Mouse (Mus musculus) fat pad, adult 2 months (tissue): Measurements from ENCODE around the gene Cfap126.
"Not testable (repeated sequence)": the region's sequence is repeated elsewhere in the genome, so short reads cannot be mapped to it uniquely, and the experiment has no call there.

ENCODE experiments used
- DNase-seq: peaks from one replicate; pipeline ENCODE4 v3.0.0-alpha.2; 2011; ENCODE audit warnings: low read depth, low spot score; ENCODE audit errors: extremely low read depth

Gene Cfap126

DNA sequence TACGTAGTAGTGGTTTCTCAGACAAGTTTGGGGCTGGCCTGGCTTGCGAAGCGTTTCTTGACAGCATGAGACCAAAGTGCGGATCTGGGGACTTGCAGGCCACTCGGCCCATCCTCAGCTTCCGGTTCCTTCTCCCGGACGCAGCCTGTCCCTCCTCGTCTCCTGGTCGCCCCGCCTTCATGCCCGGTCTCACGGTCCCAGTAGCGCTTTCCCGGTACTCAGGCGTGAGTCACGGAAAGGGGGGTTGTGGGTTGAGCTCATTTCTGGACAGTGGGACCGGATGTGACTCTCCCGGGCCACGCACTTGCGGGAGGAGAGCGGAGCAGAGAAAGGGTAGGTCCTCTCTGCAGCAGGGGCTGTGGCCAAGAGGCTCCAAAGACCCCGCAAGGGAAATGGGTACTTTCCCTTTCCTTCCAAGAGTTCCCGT, at the start of gene Cfap126:
Cfap126 (plus strand) TSS at position 46 of the 427 bp plus-strand sequence.
- no peak for DNase-seq

DNA sequence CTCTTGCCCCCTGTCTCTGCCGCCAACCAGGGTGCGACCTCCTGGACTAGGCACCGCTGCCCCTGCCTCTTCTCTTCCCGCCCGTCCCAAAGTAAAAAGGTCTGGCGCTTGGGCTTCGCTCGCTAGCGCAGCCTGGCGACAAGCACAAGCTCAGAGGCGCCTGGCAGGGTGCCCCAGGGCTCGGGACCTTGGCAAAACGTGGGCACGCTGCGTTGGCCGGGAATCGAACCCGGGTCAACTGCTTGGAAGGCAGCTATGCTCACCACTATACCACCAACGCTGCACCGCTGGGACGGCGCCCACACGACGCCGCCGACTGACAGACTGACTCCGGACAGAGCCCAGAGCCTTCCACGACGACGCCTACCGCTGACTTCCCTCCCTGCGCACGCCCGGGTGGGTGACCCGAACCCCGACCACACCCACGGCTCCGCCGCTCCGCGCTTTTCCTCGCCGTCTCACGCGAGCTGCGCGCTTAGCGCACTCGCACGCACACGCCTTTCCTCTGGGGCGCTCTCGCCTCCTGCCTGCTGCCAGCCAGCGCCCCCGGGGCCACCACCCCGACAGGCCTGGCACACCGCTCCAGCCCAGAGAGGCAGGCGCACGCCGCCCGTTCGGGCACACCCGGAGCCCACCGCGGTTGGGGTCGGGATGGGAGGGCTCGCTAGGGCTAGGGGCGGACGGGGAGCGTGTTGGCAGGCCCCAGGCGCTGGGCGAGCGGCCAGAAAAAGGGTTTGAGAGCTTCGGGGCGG, 49.1 kb upstream of the Cfap126 start, which contains the start of gene Fcgr3:
Fcgr3 (minus strand) TSS at position 445 of the 752 bp plus-strand sequence.
- not testable (repeated sequence) for DNase-seq

DNA sequence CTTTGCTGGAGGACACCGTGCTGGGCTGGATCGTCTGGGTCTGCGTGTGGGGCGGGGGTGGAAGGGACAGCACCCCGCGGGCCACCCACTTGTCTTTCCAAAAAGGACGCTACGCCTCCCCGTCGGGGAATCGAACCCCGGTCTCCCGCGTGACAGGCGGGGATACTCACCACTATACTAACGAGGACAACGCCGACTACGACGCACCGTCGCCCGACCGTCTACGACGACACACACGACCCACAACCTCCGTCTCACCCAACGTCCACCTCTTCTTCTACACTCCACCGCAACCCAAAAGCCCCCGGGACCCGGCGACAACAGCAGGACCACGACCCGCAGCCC, 48.5 kb upstream of the Cfap126 start:
- not testable (repeated sequence) for DNase-seq

DNA sequence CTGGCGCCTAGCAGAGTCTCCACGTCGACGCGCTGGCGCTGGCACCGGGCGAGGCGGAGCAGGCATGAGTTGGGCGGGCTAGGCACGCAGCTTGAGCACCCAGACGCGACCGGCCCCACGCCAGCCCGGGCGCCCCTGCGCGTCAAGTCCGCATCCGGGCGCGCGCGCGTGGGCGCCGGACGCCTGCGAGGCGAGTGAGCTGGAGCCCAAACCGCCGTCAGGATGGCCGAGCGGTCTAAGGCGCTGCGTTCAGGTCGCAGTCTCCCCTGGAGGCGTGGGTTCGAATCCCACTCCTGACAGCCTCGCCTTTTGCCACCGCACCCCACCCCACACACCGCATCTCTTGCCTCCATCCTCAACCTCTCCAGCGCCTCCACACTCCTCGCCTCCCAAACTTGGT, 48.0 kb upstream of the Cfap126 start:
- not testable (repeated sequence) for DNase-seq

DNA sequence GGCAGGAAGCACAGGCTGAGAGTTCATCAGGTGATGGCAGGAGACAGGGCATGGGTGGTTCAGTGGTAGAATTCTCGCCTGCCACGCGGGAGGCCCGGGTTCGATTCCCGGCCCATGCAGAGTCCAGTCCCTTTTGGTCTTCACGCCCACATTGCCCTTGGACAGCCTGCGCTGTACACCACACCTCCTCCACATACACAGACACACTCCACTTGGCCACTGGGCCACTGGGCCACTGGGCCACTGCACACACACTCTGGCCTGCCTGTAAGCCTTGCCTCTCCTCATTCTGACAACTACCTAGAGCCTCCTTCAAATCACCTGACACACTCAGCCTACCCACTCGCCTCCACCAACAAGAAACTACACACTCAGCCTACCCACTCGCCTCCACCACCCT, 47.1 kb upstream of the Cfap126 start:
- DNase-seq = not testable (repeated sequence)

DNA sequence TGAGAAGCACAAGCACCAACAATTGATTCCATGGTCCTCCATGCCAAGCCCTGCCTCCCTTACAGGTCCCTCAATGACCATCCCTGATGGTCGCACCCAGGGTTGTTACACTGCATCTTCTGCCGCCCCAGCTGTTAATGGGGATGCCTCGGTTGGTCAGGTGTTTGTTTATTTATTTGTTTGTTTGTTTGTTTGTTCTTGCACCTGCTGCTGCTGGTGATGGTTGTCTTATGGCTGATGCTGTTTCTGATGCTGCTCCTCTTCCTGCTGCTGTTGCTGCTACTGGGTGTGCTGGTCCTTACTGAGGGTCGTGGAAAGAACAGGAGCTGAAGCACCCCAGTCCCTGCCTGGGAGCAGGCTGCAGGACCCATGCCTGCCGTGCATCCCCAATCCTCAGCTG, 45.8 kb upstream of the Cfap126 start:
- not testable (repeated sequence) for DNase-seq

DNA sequence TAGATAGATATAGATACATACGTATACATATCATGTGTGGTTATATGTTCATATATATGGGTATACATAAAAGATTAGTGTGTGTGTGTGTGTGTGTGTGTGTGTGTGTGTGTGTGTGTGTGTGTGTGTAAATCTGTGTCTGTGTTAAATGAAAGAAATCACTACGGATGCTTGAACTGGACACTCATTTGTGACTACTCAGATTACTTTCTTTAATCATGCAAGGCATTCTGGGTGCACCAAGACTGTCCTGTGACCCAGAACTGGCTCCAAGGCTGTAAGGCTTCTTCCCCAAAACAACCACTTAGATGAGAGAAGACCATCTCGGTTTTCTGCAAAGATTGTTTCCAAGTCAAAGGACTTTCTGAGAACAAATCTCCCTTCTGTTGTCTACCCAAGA, 44.2 kb upstream of the Cfap126 start:
- not testable (repeated sequence) for DNase-seq

DNA sequence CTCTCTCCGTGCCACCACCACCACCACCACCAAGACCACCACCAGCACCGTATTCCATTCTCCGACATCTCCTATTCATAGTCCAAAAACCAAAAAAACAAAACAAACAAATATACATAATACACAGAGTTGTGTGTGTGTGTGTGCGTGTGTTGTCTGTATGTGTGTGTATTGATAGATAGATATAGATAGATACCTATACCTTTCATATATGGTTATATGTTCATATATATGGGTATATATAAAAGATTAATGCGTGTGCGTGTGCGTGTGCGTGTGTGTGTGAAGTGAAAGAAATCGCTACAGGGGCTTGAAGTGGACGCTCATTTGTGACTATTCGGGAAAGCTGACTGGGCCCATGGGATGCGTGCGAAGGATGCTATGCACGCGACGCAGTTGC, 42.8 kb upstream of the Cfap126 start:
- DNase-seq = not testable (repeated sequence)

DNA sequence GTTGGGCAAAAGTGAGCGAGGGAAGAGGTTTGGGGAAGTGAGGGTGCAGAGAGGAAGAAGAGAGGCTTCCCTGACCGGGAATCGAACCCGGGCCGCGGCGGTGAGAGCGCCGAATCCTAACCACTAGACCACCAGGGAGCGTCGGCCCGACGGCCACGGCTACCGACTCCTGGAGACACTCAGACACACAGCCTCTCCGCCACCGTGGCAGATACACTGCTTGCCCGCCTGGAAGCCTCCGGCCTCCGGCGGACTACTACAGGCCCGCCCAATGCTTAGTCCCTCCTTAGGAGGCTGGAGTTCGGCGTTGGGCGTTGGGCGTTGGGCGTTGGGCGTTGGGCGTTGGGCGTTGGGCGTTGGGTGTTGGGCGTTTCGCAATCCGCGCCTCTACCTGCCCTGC, 42.0 kb upstream of the Cfap126 start:
- DNase-seq = not testable (repeated sequence)

DNA sequence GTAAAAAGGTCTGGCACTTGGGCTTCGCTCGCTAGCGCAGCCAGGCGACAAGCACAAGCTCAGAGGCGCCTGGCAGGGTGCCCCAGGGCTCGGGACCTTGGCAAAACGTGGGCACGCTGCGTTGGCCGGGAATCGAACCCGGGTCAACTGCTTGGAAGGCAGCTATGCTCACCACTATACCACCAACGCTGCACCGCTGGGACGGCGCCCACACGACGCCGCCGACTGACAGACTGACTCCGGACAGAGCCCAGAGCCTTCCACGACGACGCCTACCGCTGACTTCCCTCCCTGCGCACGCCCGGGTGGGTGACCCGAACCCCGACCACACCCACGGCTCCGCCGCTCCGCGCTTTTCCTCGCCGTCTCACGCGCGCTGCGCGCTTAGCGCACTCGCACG, 41.5 kb upstream of the Cfap126 start:
- DNase-seq = not testable (repeated sequence)

DNA sequence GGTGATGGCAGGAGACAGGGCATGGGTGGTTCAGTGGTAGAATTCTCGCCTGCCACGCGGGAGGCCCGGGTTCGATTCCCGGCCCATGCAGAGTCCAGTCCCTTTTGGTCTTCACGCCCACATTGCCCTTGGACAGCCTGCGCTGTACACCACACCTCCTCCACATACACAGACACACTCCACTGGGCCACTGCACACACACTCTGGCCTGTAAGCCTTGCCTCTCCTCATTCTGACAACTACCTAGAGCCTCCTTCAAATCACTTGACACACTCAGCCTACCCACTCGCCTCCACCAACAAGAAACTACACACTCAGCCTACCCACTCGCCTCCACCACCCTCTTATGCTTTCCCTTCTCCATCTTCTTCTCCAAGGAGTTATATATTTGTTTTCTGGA, 39.4 kb upstream of the Cfap126 start:
- not testable (repeated sequence) for DNase-seq

DNA sequence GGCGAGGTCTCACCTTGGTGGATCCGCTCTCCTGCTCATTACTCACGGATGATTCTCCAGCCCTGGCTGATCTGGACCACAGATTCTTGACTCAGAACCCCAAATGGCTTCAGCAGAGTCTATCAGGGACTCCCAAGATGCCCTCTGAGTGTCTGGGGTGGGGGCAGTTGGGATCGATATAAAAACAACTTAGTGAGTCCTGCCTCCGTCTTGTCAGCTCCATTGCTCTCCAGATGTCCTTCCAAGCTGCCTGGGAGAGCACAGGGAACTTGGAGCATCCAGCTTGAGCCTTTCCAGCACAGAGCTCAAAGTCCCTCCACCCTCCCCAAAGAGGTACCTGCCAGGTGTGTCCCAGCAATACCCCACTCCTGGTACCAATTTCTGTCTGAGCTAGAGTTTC, 37.5 kb upstream of the Cfap126 start:
- not testable (repeated sequence) for DNase-seq

DNA sequence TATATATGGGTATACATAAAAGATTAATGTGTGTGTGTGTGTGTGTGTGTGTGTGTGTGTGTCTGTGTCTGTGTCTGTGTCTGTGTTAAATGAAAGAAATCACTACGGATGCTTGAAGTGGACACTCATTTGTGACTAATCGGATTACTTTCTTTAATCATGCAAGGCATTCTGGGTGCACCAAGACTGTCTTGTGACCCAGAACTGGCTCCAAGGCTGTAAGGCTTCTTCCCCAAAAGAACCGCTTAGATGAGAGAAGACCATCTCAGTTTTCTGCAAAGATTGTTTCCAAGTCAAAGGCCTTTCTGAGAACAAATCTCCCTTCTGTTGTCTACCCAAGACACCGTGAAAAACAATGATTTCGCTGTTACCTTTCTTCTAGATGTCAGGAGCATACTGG, 36.5 kb upstream of the Cfap126 start:
- not testable (repeated sequence) for DNase-seq

DNA sequence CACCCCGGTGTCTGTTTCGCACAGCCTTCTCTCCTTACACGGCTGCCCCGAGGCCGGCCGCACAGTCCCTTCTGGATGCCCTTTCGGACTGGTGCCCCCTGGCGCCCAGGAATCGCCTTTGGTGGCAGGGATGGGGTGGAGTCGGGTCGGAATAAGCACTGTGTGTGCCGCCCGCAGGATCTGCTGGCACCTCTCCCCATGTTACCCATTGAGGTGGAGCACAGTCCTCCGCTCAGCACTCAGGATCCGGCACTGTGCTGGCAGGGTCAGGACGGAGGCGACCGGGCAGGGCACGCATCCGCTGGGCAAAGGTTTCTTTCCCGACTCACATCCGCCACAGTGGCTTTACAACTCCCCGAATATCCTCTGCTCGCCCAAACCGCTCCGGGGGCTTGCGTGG, 35.8 kb upstream of the Cfap126 start:
- DNase-seq = not testable (repeated sequence)

DNA sequence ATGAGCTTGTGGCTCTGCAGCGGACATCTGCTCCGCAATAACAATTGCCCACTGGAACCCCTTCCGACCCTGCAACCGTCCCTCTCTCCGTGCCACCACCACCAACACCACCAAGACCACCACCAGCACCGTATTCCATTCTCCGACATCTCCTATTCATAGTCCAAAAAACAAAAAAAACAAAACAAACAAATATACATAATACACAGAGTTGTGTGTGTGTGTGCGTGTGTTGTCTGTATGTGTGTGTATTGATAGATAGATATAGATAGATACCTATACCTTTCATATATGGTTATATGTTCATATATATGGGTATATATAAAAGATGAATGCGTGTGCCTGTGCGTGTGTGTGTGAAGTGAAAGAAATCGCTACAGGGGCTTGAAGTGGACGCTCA, 35.3 kb upstream of the Cfap126 start:
- DNase-seq = not testable (repeated sequence)

DNA sequence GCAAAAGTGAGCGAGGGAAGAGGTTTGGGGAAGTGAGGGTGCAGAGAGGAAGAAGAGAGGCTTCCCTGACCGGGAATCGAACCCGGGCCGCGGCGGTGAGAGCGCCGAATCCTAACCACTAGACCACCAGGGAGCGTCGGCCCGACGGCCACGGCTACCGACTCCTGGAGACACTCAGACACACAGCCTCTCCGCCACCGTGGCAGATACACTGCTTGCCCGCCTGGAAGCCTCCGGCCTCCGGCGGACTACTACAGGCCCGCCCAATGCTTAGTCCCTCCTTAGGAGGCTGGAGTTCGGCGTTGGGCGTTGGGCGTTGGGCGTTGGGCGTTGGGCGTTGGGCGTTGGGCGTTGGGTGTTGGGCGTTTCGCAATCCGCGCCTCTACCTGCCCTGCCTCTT, 34.4 kb upstream of the Cfap126 start:
- DNase-seq = not testable (repeated sequence)

DNA sequence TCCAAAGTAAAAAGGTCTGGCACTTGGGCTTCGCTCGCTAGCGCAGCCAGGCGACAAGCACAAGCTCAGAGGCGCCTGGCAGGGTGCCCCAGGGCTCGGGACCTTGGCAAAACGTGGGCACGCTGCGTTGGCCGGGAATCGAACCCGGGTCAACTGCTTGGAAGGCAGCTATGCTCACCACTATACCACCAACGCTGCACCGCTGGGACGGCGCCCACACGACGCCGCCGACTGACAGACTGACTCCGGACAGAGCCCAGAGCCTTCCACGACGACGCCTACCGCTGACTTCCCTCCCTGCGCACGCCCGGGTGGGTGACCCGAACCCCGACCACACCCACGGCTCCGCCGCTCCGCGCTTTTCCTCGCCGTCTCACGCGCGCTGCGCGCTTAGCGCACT, 33.9 kb upstream of the Cfap126 start:
- not testable (repeated sequence) for DNase-seq

DNA sequence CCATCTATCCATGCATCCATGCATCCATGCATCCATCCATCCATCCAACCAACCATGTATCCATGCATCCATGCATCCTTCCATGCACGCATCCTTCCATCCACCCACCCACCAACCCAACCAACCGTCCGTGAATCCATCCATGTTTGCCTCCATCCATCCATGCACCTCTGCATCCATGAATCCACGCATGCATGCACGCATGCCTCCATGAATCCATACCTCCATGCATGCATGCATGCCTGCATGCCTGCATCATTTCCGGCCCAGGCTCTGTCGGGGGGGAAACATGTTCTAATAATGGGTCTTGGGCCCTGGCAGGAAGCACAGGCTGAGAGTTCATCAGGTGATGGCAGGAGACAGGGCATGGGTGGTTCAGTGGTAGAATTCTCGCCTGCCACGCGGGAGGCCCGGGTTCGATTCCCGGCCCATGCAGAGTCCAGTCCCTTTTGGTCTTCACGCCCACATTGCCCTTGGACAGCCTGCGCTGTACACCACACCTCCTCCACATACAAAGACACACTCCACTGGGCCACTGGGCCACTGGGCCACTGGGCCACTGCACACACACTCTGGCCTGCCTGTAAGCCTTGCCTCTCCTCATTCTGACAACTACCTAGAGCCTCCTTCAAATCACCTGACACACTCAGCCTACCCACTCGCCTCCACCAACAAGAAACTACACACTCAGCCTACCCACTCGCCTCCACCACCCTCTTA, 32.0 kb upstream of the Cfap126 start:
- DNase-seq = not testable (repeated sequence)

DNA sequence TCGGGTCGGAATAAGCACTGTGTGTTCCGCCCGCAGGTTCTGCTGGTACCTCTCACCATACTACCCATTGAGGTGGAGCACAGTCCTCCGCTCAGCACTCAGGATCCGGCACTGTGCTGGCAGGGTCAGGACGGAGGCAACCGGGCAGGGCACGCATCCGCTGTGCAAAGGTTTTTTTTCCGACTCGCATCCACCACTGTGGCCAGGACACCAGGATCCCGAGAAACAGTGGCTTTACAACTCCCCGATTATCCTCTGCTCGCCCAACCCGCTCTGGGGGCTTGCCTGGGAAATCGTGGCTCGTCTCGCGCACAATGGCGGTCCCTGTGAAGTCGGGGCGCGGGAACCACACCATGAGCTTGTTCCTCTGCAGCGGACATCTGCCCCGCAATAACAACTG, 28.0 kb upstream of the Cfap126 start:
- DNase-seq = no peak

DNA sequence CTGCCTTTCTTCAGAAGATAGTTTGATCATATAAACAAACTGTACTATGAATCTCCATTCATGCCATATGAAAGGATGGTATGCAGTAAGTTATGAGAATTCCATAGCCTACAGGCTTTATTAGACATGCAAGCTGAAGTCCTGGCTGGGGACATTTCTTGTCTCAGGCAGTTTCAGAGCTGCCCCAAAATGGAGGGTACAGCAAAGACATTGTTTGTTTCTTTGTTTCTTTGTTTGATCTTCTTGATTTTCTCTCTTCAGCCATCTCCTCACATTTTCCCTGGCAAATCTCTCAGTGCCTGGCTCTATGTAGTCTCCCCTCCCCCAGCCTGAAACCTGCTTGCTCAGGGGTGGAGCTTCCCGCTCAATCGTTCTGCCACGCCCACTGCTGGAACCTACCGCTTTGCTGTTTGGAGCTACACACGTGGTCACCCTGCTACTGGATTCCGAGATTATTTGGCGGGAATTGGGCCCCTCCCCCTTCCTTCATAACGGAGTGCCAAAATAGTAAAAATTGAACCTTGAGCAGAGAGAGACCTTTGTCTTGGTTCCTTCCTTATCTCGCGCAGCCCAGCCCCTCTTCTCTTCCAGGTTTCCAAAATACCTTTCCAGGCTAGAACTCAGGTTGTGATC, 25.4 kb upstream of the Cfap126 start:
- not testable (repeated sequence) for DNase-seq

DNA sequence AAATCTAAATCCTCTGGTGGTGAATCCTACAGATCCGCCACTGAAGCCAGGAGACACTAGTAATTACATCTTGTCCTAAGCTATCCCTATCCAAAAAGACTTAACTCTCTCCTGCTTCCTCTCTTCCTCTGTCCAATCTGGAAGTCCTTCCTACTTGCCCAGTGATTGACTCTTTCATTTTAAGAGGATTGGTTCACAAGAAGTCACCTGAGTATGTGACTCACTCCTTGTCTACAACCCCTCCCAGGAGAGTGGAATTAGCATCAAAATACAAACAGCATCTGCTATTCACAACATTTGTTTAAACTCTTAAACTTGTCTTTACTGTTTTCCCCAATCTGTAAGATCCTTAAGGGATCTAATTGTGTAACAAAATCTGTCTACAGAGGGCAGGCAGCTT, 23.8 kb upstream of the Cfap126 start:
- DNase-seq = no peak

DNA sequence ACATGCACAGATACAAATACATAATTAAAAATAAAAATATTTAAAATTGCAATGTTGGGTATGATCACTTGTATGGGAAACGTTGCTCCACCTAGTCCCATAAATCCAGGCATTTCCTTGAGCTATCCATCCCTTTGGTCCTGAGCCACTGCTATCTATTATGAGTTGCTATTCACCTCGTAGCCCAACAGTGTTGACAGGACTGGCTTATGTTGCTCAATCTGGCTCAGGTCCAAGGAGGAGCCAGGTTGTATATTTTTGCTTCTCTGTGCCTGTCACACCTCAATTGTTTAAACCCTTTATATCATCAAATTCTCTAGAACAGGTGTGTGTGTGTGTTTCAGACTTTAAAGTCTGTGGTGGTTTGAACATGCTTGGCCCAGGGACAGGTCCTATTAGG, 23.0 kb upstream of the Cfap126 start:
- DNase-seq = no peak
